Mouse (Mus musculus): ENCODE measurements around the gene Rhbdl1.

GRCm38 (mm10) chr17:25796211-25796771 is 40.8 kb downstream of the Rhbdl1 start:
- TF ChIP-seq CTCF (IDR thresholded peaks at IDR 0.05; ENCODE audit: extremely low read depth, insufficient read depth, low read length) (no peak), POLR2A (IDR thresholded peaks at IDR 0.05; ENCODE audit: extremely low read depth, insufficient read depth, low read length) (no peak)

All from cortical plate, adult 2 months (tissue).